Comparison of ENCODE assay signal across 28 mouse cellular contexts in the genomic region with DNA sequence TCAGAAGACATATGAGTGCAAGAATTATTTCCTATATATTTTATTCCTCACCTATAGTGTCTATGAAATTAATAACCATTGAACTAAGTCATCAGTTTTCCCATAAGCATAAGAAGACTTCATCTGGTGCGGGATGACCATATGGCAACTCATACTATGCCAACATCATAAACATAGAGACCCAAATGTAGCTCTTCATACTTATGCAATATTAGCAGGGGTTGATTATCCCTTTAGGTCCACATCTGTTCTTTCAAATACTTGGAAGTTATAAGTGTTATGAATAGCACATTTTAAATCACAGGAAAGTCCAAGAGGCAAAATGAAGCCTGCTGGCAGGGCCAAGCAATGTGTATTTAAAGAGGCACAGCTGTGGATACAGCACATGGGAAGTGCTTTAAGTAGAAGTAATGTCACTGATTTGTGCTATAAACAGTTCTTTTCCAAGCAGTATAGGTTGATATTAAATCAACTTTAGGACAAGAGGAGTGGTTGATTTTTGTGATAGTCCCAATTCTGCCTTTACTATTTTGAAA.
DNase-seq lines count a peak whose midpoint lies in the region; ATAC-seq and TF ChIP-seq lines count a peak whose summit lies in the region.
"Had no signal": no experiment of that assay in that cellular context is flagged by ENCODE, and none has a peak within 500 bp of the region (broad histone marks: within the 10 kb centered on the region; RNA-seq: fewer than 3 reads in every experiment).

No protein-coding gene starts in this region.

- WGBS in intestine, embryonic 16.5 days = 68% methylated on average over 1 of the region's 1 CpGs
- 84% methylated on average over 1 of the region's 1 CpGs for WGBS in intestine, postnatal 0 days
- 59% methylated on average over 1 of the region's 1 CpGs for WGBS in lung, embryonic 15.5 days
- 77% methylated on average over 1 of the region's 1 CpGs for WGBS in stomach, embryonic 14.5 days
- WGBS in stomach, postnatal 0 days = 64% methylated on average over 1 of the region's 1 CpGs

- DNase-seq in lung, postnatal 4 days = no peak
- DNase-seq in stomach, postnatal 0 days (ENCODE audit: low spot score) = no peak
- DNase-seq in adrenal gland, adult 8-10 months = no peak
- DNase-seq: adrenal gland, postnatal 14 days; B cell, adult 2 months; cerebellum, adult 11 months; cerebellum, adult 2 months; cerebellum, adult 9-11 months; cerebellum, postnatal 25 days; gastrocnemius, postnatal 10 days; gastrocnemius, postnatal 36 days; heart, adult 2 months; heart, postnatal 14 days; heart, postnatal 4 days had no signal

- H3K27me3 ChIP-seq in intestine, embryonic 16.5 days (replicated peaks; ENCODE audit: control insufficient read depth, insufficient read depth, low read length) = no peaks in the 10 kb centered on the region
- H3K27me3 ChIP-seq in intestine, postnatal 0 days (replicated peaks; ENCODE audit: control insufficient read depth, insufficient read depth, low read length) = no peaks in the 10 kb centered on the region
- H3K27me3 ChIP-seq in lung, embryonic 15.5 days = no peaks in the 10 kb centered on the region
- H3K27me3 ChIP-seq in stomach, embryonic 14.5 days (ENCODE audit: control insufficient read depth, insufficient read depth, low read length) = no peaks in the 10 kb centered on the region
- no peaks in the 10 kb centered on the region for H3K27me3 ChIP-seq in stomach, postnatal 0 days (ENCODE audit: control insufficient read depth, insufficient read depth, low read length)
- H3K27me3 ChIP-seq: CH12.LX; embryonic facial prominence, embryonic 13.5 days; forebrain, embryonic 13.5 days; heart, embryonic 13.5 days; Patski had no signal

- no peak overlapping the region for H3K27ac ChIP-seq in intestine, embryonic 16.5 days (ENCODE audit: low read length)
- no peak overlapping the region for H3K27ac ChIP-seq in intestine, postnatal 0 days (ENCODE audit: low read depth, low read length)
- no peak overlapping the region for H3K27ac ChIP-seq in lung, embryonic 15.5 days
- H3K27ac ChIP-seq in stomach, embryonic 14.5 days (ENCODE audit: low read length) = no peak overlapping the region
- no peak overlapping the region for H3K27ac ChIP-seq in stomach, postnatal 0 days (replicated peaks)
- H3K27ac ChIP-seq: embryonic facial prominence, embryonic 13.5 days; forebrain, embryonic 10.5 days; forebrain, embryonic 13.5 days; heart, adult 2 months; heart, embryonic 10.5 days; heart, embryonic 13.5 days; hindbrain, embryonic 14.5 days had no signal

- TF ChIP-seq EP300 in stomach, postnatal 0 days (optimal IDR thresholded peaks at IDR 0.05) = no peak

- H3K4me3 ChIP-seq in intestine, embryonic 16.5 days (ENCODE audit: low read length) = no peak overlapping the region
- H3K4me3 ChIP-seq in intestine, postnatal 0 days (ENCODE audit: low read depth, low read length) = no peak overlapping the region
- H3K4me3 ChIP-seq in lung, embryonic 15.5 days = no peak overlapping the region
- H3K4me3 ChIP-seq in stomach, embryonic 14.5 days (ENCODE audit: low read depth, low read length) = no peak overlapping the region
- no peak overlapping the region for H3K4me3 ChIP-seq in stomach, postnatal 0 days (ENCODE audit: low read depth, low read length)
- H3K4me3 ChIP-seq: embryonic facial prominence, embryonic 13.5 days; forebrain, embryonic 10.5 days; forebrain, embryonic 13.5 days; heart, adult 2 months; heart, embryonic 10.5 days; heart, embryonic 13.5 days had no signal

- no peaks in the 10 kb centered on the region for H3K36me3 ChIP-seq in intestine, embryonic 16.5 days (ENCODE audit: control insufficient read depth, insufficient read depth, low read length)
- no peaks in the 10 kb centered on the region for H3K36me3 ChIP-seq in intestine, postnatal 0 days (ENCODE audit: control insufficient read depth, insufficient read depth)
- H3K36me3 ChIP-seq in lung, embryonic 15.5 days = no peaks in the 10 kb centered on the region
- H3K36me3 ChIP-seq in stomach, embryonic 14.5 days (ENCODE audit: control insufficient read depth, insufficient read depth, low read length) = no peaks in the 10 kb centered on the region
- no peaks in the 10 kb centered on the region for H3K36me3 ChIP-seq in stomach, postnatal 0 days (ENCODE audit: control insufficient read depth, insufficient read depth, low read length)
- H3K36me3 ChIP-seq: embryonic facial prominence, embryonic 13.5 days; forebrain, embryonic 10.5 days; G1E; heart, embryonic 10.5 days; heart, embryonic 13.5 days had no signal

- H3K4me1 ChIP-seq in intestine, embryonic 16.5 days (ENCODE audit: control insufficient read depth, insufficient read depth, low read length) = no peaks in the 10 kb centered on the region
- H3K4me1 ChIP-seq in intestine, postnatal 0 days (replicated peaks; ENCODE audit: control insufficient read depth, insufficient read depth, low read length) = no peaks in the 10 kb centered on the region
- H3K4me1 ChIP-seq in lung, embryonic 15.5 days = no peaks in the 10 kb centered on the region
- H3K4me1 ChIP-seq in stomach, embryonic 14.5 days (ENCODE audit: control insufficient read depth, insufficient read depth, low read length) = no peaks in the 10 kb centered on the region
- no peaks in the 10 kb centered on the region for H3K4me1 ChIP-seq in stomach, postnatal 0 days (replicated peaks; ENCODE audit: control insufficient read depth, insufficient read depth)
- H3K4me1 ChIP-seq: embryonic facial prominence, embryonic 13.5 days; forebrain, embryonic 10.5 days; forebrain, embryonic 13.5 days; heart, embryonic 10.5 days had no signal

- H3K9ac ChIP-seq in intestine, embryonic 16.5 days (ENCODE audit: low read depth, low read length) = no peak overlapping the region
- H3K9ac ChIP-seq in intestine, postnatal 0 days (ENCODE audit: low read depth, low read length) = no peak overlapping the region
- H3K9ac ChIP-seq in lung, embryonic 15.5 days = no peak overlapping the region
- no peak overlapping the region for H3K9ac ChIP-seq in stomach, embryonic 14.5 days (replicated peaks; ENCODE audit: low read depth, low read length)
- H3K9ac ChIP-seq in stomach, postnatal 0 days (ENCODE audit: low read length) = no peak overlapping the region
- H3K9ac ChIP-seq: embryonic facial prominence, embryonic 13.5 days; forebrain, embryonic 13.5 days; heart, embryonic 13.5 days; hindbrain, embryonic 14.5 days had no signal

- 0 out of 2 replicates have a peak, but pooled peaks have one; percentile 21 for ATAC-seq in intestine, embryonic 16.5 days
- ATAC-seq in intestine, postnatal 0 days = no peak
- ATAC-seq in lung, embryonic 15.5 days (ENCODE audit: borderline replicate concordance, extremely low read depth, low FRiP score, low TSS enrichment) = peak; percentile 69; the same call in 1 of the 2 replicates
- ATAC-seq in stomach, embryonic 14.5 days (ENCODE audit: insufficient number of reproducible peaks, insufficient read depth, low FRiP score, low read depth) = peak; percentile 28; the same call in 1 of the 2 replicates
- ATAC-seq in stomach, postnatal 0 days (ENCODE audit: low FRiP score, low TSS enrichment) = no peak
- ATAC-seq: forebrain, embryonic 13.5 days; forebrain, embryonic 16.5 days; Patski had no signal

- H3K4me2 ChIP-seq in intestine, embryonic 16.5 days (ENCODE audit: low read depth, low read length) = no peak overlapping the region
- no peak overlapping the region for H3K4me2 ChIP-seq in intestine, postnatal 0 days (replicated peaks; ENCODE audit: low read depth)
- H3K4me2 ChIP-seq in lung, embryonic 15.5 days = no peak overlapping the region
- H3K4me2 ChIP-seq in stomach, embryonic 14.5 days (replicated peaks; ENCODE audit: low read depth, low read length) = no peak overlapping the region
- no peak overlapping the region for H3K4me2 ChIP-seq in stomach, postnatal 0 days (replicated peaks; ENCODE audit: low read depth)
- H3K4me2 ChIP-seq: embryonic facial prominence, embryonic 13.5 days; forebrain, embryonic 13.5 days; heart, embryonic 13.5 days; hindbrain, embryonic 14.5 days had no signal

- TF ChIP-seq CTCF in intestine, postnatal 0 days (IDR thresholded peaks at IDR 0.05; ENCODE audit: low read depth) = no peak
- no peak for TF ChIP-seq CTCF in stomach, postnatal 0 days (IDR thresholded peaks at IDR 0.05; ENCODE audit: low read depth)

- H3K9me3 ChIP-seq in intestine, embryonic 16.5 days (ENCODE audit: control insufficient read depth, low read length) = no peaks in the 10 kb centered on the region
- H3K9me3 ChIP-seq in intestine, postnatal 0 days (ENCODE audit: control insufficient read depth) = no peaks in the 10 kb centered on the region
- no peaks in the 10 kb centered on the region for H3K9me3 ChIP-seq in lung, embryonic 15.5 days
- no peaks in the 10 kb centered on the region for H3K9me3 ChIP-seq in stomach, embryonic 14.5 days (ENCODE audit: control insufficient read depth, low read depth, low read length)
- no peaks in the 10 kb centered on the region for H3K9me3 ChIP-seq in stomach, postnatal 0 days (ENCODE audit: control insufficient read depth, low read length)
- H3K9me3 ChIP-seq: embryonic facial prominence, embryonic 13.5 days; forebrain, embryonic 10.5 days; forebrain, embryonic 13.5 days; G1E; heart, embryonic 10.5 days; heart, embryonic 13.5 days had no signal

Comparison
In these comparisons a context has a peak if more than half of its experiments do, and no peak if none do; other contexts are left out.
1. ATAC-seq: peak in intestine, embryonic 16.5 days (single experiment), lung, embryonic 15.5 days (single experiment) and stomach, embryonic 14.5 days (single experiment); none in intestine, postnatal 0 days (single experiment) and stomach, postnatal 0 days (single experiment).